Mouse (Mus musculus): Measurements from ENCODE around the gene Dcbld2. TPM values are rescaled to one million over a fixed set of nuclear protein-coding genes. Genes with fewer than 3 reads are reported as not detected.

Gene Dcbld2
- polyA plus RNA-seq (2017; shearing (Covaris generic)), result 1 to 10 TPM in 1 of 3 experiments, under 1 TPM in 2; 0.54 to 2.1 (median 0.62) TPM

- ATAC-seq, result peak; percentile 99
Measured at GRCm38 (mm10) chr16:58408062-58408486, at the start of gene Dcbld2. Gene Dcbld2, plus strand, starts transcription at chr16:58408443.

GRCm38 (mm10) chr16:58377170-58377569, 31.1 kb upstream of the Dcbld2 start:
- ATAC-seq, result no peak

DNA sequence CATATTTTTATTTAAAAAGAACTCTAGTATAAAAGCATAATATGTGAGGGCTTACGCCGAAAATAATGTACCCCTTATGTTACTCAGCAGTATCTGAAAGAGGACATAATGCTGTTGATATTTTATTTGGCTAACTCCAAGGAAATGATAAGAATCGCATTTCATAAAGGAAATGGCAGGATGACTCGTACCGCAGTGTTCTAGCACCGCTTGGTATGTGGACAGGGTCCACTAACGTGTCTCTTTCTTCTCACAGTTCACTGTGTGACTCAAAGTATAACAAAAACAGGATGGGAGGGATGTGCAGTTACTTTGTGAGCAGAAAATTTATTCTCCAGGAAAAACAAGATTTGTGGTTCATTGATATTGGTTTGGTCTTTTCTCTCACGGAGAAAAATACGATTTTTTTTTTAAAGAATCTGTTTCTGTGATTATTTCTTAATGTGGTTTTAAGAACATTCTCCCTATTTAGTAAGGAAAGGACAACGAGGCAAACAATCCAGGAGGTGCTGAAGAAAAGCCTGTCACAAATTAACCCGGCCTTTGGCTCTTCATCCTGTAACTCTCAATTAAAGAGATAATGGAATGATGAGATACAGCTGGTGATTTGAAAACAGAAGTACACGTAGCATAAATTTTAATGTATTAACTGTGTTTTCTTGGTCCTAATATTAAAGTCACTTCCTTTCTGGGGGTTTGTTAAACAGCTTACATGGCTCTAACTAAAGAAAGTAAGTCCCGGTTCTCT, 30.3 kb upstream of the Dcbld2 start:
- ATAC-seq, result no peak

- peak; percentile 67 for ATAC-seq
Measured at GRCm38 (mm10) chr16:58386241-58386757, 21.9 kb upstream of the Dcbld2 start.

DNA sequence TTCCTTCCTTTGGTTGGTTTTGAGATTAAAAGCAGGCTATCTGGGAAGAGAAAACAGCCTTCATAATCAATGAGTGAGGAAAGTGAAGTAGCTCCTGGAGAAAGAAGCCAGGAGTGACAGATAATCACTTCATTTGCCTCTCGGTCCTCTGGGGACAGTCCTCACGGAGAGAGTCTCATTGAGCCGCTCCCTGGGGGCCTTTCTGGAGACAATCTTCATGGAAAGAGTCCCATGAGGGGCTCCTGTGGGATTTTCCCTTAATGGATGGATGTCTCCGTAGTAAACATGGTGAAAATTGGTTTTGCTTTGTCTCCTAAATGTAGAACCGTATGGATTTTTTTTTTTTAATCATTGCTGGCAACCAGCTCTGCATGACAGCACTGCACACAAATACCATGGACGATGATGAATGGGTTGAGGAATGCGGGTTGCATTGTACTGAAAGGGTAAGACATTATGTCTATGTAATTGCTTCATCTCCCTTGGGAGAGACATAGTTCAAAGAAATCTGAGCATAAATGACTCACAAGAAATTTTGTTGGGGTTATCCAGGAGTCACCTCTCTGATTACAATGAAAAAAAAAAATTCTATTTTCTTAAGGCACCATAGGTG, 19.0 kb upstream of the Dcbld2 start:
- ATAC-seq, result no peak

GRCm38 (mm10) chr16:58393036-58393435, 15.2 kb upstream of the Dcbld2 start:
- no peak for ATAC-seq

GRCm38 (mm10) chr16:58394156-58394555, 14.1 kb upstream of the Dcbld2 start:
- ATAC-seq, result no peak

GRCm38 (mm10) chr16:58398604-58399003, 9.6 kb upstream of the Dcbld2 start:
- ATAC-seq, result no peak

GRCm38 (mm10) chr16:58401079-58401478, 7.2 kb upstream of the Dcbld2 start:
- ATAC-seq, result no peak

DNA sequence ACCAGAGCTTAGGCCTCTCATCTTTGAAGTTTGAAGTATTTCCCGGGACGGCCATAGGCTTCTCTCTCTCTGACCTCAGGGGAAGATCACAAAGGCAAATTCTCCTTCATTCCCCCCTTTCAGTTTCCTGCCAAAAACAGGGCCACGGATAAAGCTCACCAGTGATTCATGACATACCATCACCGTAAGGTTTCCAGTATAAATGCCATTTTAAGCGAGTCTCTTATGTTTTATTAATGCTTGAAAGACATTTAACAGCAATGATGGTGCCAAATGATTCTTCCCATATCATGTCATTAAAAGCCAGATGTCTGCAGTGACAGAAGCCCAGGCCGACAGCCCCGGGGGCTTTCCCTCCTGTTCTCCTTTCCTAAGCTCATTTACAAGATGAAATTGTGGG, 3.6 kb upstream of the Dcbld2 start:
- ATAC-seq, result no peak

DNA sequence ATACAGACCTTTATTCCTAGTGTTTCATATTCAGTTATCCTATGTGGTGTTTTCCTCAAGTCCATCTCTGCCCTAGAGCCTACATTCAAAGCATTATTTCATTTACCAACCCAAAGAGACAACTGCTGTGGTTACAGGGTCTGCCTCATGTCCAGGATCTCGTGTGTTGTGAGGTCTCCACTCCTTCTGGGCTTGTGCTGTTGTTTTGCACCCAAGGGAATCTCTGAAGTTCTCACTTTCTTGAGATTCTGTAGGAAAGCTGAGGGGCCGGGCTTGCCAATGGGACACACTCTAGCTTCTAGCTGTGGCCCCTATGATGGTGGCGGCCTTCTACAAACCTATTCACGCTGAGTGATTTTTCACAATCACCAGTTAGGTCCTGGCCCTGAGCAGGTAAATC, 3.0 kb upstream of the Dcbld2 start:
- no peak for ATAC-seq

DNA sequence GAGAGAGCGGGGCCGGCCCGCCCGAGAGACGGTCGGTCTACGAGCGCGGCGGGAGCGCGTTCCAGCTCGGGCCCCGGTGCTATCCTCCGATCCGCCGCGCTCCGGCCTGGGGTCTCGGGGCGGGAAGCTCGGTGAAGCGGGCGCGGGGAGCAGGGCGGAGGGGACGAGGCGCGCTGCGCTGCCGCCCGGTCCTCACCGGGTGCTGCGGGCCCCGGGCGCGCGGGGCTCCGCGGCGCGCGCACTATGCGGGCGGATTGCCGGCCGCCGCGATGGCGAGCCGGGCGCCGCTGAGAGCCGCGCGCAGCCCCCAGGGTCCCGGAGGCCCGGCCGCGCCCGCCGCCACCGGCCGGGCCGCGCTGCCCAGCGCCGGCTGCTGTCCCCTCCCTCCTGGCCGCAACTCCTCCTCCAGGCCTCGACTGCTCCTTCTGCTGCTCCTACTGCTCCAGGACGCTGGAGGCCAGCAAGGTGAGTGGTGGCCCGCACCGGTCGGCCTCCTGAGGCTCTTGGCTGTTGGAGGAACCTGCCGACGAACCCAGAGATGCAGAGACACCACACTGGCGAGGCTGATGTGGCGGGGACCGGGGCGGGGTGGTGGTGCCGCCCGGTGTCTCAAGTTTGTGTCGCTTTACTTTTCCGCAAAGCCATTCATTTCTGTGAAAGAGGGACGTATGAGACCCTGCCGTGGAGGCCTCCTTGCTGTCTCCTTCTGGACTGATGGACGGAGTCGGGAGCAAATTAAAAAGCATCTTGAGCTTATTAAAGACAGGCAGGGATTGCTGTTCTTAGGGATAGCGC, 441 bp downstream of the Dcbld2 start:
- peak; percentile 29 for ATAC-seq

DNA sequence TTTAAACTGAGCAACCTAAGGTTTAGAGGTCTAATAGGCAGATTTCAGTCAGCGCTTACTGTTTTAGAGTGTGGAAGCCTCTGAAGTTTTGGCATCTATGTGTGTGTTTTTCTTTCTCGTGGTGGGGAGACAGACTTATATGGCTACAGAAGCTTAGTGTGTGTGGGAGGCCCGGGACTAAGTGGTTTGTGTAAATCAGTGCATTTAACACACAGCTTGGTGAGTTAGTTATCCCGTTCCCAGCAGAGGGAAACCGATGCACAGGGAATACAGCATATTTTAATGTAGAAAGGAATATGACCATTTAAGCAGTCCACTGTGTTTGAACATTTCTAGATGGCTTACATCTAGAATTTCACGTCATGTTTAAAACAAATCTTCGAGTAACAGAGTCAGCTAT, 1.6 kb downstream of the Dcbld2 start:
- no peak for ATAC-seq

DNA sequence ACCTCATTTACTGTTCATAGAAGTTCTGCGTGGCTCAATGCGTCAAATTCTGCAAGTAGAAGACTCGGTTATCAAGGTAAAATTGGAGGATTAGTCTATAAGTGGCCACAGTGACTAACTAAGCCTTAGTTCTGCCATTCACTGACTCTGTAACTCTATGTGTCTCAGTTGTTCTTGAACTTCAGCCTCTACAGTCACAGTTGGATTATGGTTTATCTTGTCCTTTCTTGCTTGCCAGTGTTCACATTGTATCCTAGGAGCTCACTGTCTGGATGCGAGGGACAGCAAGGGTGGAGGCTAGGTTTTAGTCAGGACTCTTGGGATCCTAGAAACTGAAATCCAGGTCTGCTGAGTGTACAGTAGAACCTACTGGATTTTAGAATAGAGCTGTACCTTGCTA, 6.6 kb downstream of the Dcbld2 start:
- no peak for ATAC-seq

DNA sequence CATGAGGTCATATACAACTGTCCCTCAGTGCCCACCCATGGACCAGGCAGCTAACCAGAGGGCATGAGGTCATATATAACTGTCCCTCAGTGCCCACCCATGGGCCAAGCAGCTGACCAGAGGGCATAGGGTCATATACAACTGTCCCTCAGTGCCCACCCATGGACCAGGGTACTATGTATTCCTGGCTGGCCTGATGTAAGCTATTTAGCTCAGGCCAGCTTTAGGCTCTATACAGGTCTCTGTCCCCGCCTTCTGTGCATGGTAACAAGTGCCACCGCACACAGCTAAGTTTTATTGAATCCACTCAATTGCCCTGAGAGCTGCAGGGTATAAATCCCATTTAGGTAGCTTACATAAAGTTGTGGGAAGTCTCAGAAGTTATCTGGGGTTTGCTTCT, 7.3 kb downstream of the Dcbld2 start:
- ATAC-seq, result no peak

GRCm38 (mm10) chr16:58421696-58422354, 13.6 kb downstream of the Dcbld2 start:
- no peak for ATAC-seq

DNA sequence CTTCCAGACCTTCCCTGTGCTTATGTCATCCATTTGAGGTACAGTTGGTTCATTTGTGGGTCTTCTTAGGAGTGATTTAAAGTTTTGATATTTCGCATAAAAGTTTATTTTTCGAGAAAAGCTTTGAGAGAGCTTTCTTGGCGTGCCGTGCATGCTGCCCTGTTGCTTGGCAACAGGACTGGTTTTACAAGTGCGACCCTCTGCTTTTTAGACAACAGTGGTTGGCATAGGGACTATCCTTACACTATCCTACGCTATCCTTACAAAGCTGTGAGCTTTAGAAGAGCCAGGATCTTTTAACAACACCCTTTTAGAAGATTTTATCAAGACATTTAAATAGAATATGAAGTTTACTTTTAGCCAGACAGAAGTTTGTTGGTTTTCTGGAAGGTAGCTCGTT, 22.0 kb downstream of the Dcbld2 start:
- ATAC-seq, result no peak

DNA sequence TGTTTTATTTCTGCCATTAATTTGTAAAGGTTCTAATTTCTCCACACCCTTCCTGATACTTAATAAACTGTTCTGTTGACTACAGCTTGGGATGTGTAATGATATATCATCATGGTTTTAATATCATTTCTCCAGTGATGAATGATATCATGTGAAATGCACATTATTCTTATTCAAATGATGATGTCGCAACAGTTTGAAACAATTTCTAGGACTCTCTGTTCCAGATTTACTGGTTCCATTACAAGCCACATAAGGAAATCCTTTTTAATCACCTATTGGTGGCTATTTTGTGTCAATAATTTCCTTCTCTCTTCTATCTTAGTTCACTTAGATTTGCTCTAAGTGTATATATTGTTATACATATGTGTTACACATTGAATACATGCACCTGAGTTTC, 24.1 kb downstream of the Dcbld2 start:
- ATAC-seq, result no peak

- ATAC-seq, result peak; percentile 50
Measured at GRCm38 (mm10) chr16:58444735-58445134, 36.5 kb downstream of the Dcbld2 start.

DNA sequence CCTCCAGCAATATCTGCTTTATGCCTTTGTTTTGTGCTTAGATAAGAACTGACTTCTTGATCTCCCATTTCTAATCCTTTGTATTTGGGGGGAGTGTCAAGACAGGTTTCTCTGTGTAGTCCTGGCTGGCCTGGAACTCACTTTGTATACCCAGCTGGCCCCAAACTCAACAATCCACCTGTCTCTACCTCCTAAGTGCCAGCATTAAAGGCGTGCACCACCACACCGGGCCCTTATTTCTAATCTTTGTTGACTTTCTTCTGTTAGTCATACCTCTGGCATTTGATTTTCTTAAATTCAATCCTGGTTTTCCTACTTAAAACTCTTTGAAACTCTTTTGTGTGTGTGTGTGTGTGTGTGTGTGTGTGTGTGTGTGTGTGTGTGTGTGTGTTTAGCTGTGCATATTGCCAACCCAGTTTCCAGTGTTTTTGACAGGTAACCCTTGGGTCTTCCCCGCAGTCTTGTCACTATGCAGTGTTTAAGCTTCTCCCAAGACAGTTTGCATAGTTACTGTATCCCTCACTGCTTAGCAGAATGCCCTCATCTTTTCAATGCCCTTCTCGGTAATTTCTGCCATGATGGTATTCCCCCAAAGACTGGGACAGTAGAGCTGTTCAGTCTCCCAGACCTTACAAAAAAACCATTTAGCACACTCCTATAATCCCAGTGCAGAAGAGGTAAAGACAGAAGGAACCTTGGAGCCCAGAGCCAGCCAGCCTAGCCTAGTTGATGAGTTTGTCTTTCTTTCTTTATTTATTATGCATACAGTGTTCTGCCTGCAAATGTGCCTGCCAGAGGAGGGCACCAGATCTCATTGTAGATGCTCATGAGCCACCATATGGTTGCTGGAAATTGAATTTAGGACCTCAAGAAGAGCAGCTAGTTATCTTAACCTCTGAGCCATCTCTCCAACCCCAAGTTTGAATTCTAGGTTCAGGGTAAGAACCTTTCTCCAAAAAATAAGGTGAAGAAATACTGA, 38.3 kb downstream of the Dcbld2 start:
- ATAC-seq, result no peak

- no peak for ATAC-seq
Measured at GRCm38 (mm10) chr16:58449073-58449472, 40.8 kb downstream of the Dcbld2 start.

Measured in inflammation-experienced regulatory T-cells, adult 6 months (primary cell).